Mouse (Mus musculus) thymus, adult 2 months (tissue): ENCODE data around the gene Kirrel3. TPM values are rescaled to one million over a fixed set of nuclear protein-coding genes. Genes with fewer than 3 reads are reported as not detected.

Experiments
- DNase-seq: peaks from one replicate; pipeline ENCODE4 v3.0.0; 2021
- H3K27ac ChIP-seq: fragments of 200-500 bp; 2 replicates; pipeline ENCODE4 v1.5.1; 2012; ENCODE audit warnings: low read length, control low read depth; ENCODE audit not compliant: control insufficient read depth, insufficient read depth
- H3K27me3 ChIP-seq: fragments of 200-500 bp; 2 replicates; pipeline ENCODE4 v1.6.1; 2012; ENCODE audit warnings: mild to moderate bottlenecking, low read length, moderate library complexity, mixed read lengths; ENCODE audit not compliant: control insufficient read depth, insufficient read depth
- H3K36me3 ChIP-seq: fragments of 200-500 bp; 2 replicates; pipeline ENCODE4 v1.6.1; 2012; ENCODE audit warnings: mild to moderate bottlenecking, low read length, moderate library complexity; ENCODE audit not compliant: control insufficient read depth, insufficient read depth
- H3K4me1 ChIP-seq: fragments of 200-500 bp; replicated peaks from 2 replicates; pipeline ENCODE4 v1.6.1; 2012; ENCODE audit warnings: low read length; ENCODE audit not compliant: control insufficient read depth, insufficient read depth
- H3K4me3 ChIP-seq: fragments of 200-500 bp; 2 replicates; pipeline ENCODE4 v1.5.1; 2012; ENCODE audit warnings: mild to moderate bottlenecking, low read length, control low read depth, moderate library complexity; ENCODE audit not compliant: control insufficient read depth, insufficient read depth
- CTCF ChIP-seq: fragments of 200-500 bp; IDR thresholded peaks from 2 replicates; pipeline ENCODE4 v1.5.1; 2012; ENCODE audit warnings: mild to moderate bottlenecking, control low read depth, low read length, moderate library complexity, borderline replicate concordance; ENCODE audit not compliant: control insufficient read depth, poor library complexity, insufficient read depth; ENCODE audit errors: extremely low read depth
- POLR2A ChIP-seq: fragments of 200-500 bp; IDR thresholded peaks from 2 replicates; pipeline ENCODE4 v1.6.1; 2012; ENCODE audit warnings: mild to moderate bottlenecking, low read length, control low read depth, moderate library complexity; ENCODE audit not compliant: control insufficient read depth, poor library complexity, insufficient read depth; ENCODE audit errors: extremely low read depth
- WGBS: fragments of 180-500 bp; shearing (Covaris S2); methylation state at CpG from one replicate; pipeline ENCODE4 v1.1.7; 2018; 5-methylcytosine and 5-hydroxymethylcytosine counted together
- polyA plus RNA-seq: library from polyadenylated mRNA; depleted of rRNA; stranded (reverse); fragments of >200 nt; gene quantifications from 2 replicates; pipeline ENCODE4 v1.2.3, GENCODE M21; 2012

Gene Kirrel3
- polyA plus RNA-seq, 1 experiment, result 1.2 TPM

DNA sequence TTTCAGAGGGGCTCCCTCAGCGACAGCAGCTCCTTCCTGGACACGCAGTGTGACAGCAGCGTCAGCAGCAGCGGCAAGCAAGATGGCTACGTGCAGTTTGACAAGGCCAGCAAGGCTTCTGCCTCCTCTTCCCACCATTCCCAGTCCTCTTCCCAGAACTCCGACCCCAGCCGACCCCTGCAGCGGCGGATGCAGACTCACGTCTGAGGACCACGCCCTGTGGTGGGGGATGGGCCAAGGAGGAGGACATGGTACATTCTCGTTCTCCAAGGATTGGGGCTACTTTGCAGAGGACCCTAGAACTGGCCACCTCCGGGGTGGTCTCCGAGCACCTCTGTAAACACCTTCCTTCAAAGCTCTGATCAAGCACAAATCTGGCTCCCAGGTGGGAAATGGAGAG, 549.4 kb downstream of the Kirrel3 start:
- Histone ChIP-seq H3K4me3 (no peak overlapping the region), H3K27me3 (no peaks in the 10 kb centered on the region), H3K36me3 (no peaks in the 10 kb centered on the region), H3K4me1 (no peaks in the 10 kb centered on the region), H3K27ac (no peak overlapping the region)
- no peak for DNase-seq
- no peak for TF ChIP-seq CTCF
- no peak for TF ChIP-seq POLR2A
- WGBS, result 67% methylated on average over 14 of the region's 14 CpGs

DNA sequence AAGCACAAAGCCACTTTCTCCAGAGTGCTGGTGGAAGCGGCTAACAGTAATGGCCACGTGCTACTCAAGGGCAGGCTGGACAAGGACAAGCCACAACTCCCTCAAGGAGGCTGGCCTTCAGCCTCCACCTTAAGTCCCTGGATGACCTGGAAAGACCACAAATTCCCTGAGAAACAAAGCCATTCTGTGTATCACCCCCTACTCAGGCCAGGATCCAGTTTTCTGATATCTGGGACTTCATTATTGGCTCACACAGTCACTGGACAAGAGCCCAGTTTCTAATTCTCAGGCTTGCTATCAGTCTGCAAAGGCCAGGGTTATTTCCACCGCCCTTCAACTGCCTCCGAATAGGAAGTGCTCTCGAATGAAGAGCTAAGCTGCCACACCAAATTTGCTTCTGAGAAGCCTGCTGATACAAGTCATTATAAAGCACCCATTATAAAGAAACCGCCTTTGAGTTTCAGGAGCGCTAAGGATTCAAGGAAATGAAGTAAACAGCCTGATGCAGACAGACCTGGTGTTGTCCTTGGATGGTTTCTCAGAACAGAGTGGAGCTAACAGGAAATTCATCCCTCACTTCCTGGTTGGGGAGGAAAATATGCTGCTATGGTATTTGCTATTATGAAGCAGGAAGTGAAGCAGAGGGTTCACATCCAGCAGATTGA, 553.4 kb downstream of the Kirrel3 start:
- no peaks in the 10 kb centered on the region for H3K36me3 ChIP-seq
- no peaks in the 10 kb centered on the region for H3K27me3 ChIP-seq
- TF ChIP-seq CTCF (no peak), POLR2A (no peak)
- WGBS, result 63% methylated on average over 7 of the region's 7 CpGs
- no peak overlapping the region for H3K27ac ChIP-seq
- no peak overlapping the region for H3K4me3 ChIP-seq
- no peaks in the 10 kb centered on the region for H3K4me1 ChIP-seq
- no peak for DNase-seq

DNA sequence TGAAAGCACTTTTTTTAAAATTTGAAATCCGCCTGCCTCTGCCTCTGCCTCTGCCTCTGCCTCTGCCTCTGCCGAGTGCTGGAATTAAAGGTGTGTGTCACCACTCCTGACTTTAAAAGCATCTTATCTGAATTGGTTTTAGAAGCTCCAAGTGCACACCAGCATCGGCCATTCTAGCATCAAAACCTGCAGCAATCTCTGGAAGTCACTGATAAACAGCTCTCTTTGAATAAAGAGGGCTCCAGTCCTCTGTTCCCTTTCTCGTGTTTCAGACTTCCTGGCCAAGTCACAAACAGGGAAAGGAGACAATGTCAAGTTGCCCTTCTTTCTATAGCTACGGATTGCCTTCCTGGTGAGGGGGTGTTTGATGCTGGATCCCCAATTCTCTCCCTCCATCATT, 554.2 kb downstream of the Kirrel3 start:
- no peaks in the 10 kb centered on the region for H3K4me1 ChIP-seq
- DNase-seq, result no peak
- 44% methylated on average over 5 of the region's 5 CpGs for WGBS
- H3K27me3 ChIP-seq, result no peaks in the 10 kb centered on the region
- no peak overlapping the region for H3K4me3 ChIP-seq
- TF ChIP-seq CTCF (no peak), POLR2A (no peak)
- H3K27ac ChIP-seq, result no peak overlapping the region
- H3K36me3 ChIP-seq, result no peaks in the 10 kb centered on the region

DNA sequence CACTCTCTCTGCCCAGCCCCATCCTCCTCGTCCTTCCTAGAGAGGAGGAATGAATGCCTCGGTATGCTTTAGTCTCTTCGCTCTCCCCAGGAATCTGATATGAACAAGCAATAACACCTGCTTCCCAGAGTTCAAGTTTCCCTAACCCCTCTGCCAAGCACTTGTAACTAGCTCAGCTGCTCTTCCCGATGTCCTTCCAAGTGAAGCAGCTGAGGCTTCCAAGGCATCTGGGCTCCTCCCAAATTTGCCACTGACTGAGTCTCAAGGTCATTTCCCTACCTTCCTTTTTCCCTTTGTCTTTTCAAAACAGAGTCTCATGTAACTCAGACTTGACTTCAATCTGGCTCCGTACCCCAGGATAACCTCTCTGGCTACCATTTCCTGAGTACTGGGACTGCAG, 555.8 kb downstream of the Kirrel3 start:
- Histone ChIP-seq H3K36me3 (no peaks in the 10 kb centered on the region), H3K4me1 (no peaks in the 10 kb centered on the region), H3K4me3 (no peak overlapping the region), H3K27ac (no peak overlapping the region), H3K27me3 (no peaks in the 10 kb centered on the region)
- TF ChIP-seq POLR2A (no peak), CTCF (no peak)
- DNase-seq, result no peak
- WGBS, result 82% methylated on average over 5 of the region's 5 CpGs

DNA sequence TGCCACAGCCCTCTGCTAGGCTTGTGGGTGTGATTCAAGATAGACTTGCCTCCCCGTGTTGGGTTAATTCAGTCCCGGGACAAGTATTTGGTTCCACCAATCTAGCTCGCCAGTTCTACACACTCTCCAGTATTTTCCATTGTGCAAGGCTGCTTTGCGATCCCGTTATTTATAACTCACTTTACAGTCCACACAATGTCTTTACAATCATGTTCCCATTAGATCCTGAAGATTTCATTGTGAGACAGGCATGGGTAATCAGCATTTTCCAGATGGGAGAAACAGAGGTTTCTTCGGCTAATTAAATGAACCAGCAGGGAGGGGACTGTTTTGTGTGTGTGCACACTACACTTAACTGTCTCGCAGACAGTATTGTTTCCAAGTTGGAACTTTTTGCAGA, 557.9 kb downstream of the Kirrel3 start:
- no peaks in the 10 kb centered on the region for H3K27me3 ChIP-seq
- peaks cover 7% of the 10 kb centered on the region; the same call in 1 of the 2 replicates for H3K36me3 ChIP-seq
- no peaks in the 10 kb centered on the region for H3K4me1 ChIP-seq
- no peak for DNase-seq
- WGBS, result 94% methylated on average over 7 of the region's 7 CpGs
- no peak overlapping the region for H3K4me3 ChIP-seq
- no peak overlapping the region for H3K27ac ChIP-seq
- TF ChIP-seq POLR2A (no peak), CTCF (no peak)

DNA sequence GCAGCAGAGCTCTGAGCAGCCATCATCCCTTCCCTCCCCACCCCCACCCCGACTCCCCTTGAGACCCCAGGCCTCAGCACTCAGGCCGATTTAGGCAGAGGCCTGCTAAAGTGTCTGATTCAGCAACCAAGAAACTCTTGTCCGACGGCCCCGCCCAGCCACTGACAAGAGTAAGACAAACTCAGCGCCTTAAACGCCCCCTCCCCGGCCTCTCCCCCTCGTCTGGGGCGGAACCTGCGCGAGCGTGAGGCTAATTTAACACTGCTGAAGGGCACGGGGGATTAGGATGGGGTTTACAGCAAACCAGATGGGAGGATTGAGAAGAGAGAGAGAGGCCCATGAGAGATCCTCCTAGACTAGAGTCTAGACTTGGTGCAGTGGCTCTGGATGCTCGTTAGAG, 558.8 kb downstream of the Kirrel3 start:
- Histone ChIP-seq H3K27me3 (no peaks in the 10 kb centered on the region), H3K27ac (no peak overlapping the region), H3K4me3 (no peak overlapping the region), H3K4me1 (no peaks in the 10 kb centered on the region), H3K36me3 (peaks cover 7% of the 10 kb centered on the region; the same call in 1 of the 2 replicates)
- 88% methylated on average over 15 of the region's 15 CpGs for WGBS
- DNase-seq, result no peak
- TF ChIP-seq CTCF, result no peak
- TF ChIP-seq POLR2A, result no peak
